Mouse (Mus musculus) stomach, postnatal 0 days (tissue): ENCODE data around the gene Copa.

Source experiments
- CTCF ChIP-seq: IDR thresholded peaks from 2 replicates; pipeline ENCODE4 v1.5.1; 2016; ENCODE audit warnings: antibody characterized with exemption, low read depth, mild to moderate bottlenecking, moderate library complexity
- EP300 ChIP-seq: optimal IDR thresholded peaks from 2 replicates; pipeline ENCODE3; 2016; ENCODE audit warnings: antibody characterized with exemption

GRCm38 (mm10) chr1:172093522-172093921, 11.2 kb downstream of the Copa start:
- no peak for TF ChIP-seq CTCF
- TF ChIP-seq EP300 = no peak
